Mouse (Mus musculus): ENCODE measurements at regions not wholly inside any gene's neighbourhood (a gene's known extent, or its start where the extent isn't known, plus 50 kb on each side); places are given as distances from the start of the nearest gene placed in this dataset.
A peak's percentile ranks its signal among the peaks of the same experiment; 100 is the strongest.

DNA sequence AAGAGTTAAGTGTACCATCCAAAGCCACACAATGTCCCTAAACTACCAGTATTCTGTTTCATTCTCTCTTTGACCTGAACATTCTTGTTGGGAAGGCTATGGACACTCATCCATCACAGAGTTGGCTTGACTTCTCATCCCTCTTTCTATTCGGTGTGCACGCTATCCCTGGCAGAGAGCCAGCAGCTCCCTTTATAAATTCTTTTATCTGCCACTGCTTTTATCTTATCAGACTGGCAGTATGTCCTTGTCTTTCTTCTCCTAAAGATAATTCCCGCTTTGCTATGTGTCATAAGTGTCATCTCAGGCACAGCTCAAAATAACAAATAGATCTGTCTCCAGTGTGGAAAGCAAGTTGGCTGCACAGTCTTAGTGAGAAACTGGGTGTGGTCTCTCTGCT lies 106.6 kb upstream of the Lipc start:
- no peak for DNase-seq (ENCODE audit: low read depth, low spot score)

DNA sequence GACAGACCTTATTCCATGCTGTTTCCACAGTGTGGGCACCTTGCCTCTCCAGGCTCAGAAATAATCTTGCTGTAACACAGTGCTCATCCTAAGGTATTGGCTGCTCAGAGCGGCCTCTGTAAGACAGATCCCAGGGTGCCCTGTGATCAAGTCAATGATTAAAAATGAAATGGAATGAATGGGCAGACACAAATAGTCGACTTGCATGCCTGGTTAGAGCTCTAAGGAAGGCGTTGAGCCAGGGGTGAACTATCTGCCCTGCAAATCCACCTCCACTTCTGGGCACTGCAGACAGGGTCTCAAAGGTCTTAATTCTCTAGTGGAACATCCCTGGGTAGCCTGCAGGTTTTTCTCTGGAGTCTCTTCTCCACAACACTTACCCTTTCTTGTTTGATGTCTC lies 104.8 kb upstream of the Lipc start:
- DNase-seq (ENCODE audit: low read depth, low spot score): no peak

DNA sequence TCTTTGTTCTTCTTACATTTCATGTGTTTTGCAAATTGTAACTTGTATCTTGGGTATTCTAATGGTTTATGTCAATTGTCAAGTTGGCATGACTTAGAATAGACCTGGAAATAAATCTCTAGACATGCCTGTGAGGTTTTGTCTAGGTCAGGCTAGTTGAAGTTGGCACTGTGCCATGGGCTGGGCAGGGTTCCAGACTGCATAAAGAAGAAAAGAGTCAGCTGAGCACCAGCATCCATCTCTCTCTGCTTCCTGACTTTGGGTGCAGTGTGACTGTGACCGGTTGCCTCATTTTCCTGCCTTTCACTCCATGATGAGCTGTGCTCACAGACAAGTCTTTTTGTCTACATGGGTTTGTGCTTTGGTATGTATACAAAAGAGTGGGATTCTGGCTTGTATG lies 91.9 kb upstream of the Lipc start:
- no peak for DNase-seq (ENCODE audit: low read depth, low spot score)

DNA sequence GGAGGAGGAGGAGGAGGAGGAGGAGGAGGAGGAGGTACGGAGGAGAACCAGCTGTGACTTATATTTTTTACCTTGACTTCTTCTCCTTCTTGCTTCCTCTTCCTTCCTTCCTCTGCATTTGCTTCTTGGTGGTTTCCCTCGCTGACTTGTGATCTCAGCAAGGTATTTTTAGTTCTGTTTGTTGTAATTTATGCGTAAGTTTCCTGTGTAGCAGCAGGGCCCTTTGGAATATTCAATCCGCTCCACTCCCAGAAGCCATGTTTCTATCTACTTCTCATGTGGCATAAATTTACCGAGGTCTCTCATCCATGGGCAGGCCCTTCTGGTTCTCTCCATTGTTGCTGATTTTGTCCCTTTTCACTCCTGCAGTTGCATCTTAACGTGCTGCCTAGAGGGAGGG lies 83.3 kb upstream of the Lipc start:
- no peak for DNase-seq (ENCODE audit: low read depth, low spot score)

DNA sequence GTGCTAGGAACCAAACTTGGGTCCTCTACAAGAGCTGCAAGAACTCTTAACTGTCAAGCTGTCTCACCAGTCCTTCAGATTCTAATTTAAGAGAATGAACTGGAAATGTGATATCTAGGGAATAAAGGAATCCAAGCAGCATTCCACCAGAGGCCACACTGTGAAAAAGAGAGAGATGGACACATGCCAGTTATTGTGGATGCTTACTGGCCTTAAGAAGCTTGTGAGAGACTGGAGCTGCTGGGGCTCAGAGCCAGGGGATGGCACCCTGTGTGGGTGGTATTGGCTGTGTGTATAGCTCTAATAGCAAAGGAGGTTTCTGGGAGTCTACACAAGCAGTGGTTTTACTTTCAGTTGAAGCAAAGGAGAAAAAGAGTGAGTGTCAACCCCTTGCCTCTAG lies 80.1 kb upstream of the Lipc start:
- no peak for DNase-seq (ENCODE audit: low read depth, low spot score)

DNA sequence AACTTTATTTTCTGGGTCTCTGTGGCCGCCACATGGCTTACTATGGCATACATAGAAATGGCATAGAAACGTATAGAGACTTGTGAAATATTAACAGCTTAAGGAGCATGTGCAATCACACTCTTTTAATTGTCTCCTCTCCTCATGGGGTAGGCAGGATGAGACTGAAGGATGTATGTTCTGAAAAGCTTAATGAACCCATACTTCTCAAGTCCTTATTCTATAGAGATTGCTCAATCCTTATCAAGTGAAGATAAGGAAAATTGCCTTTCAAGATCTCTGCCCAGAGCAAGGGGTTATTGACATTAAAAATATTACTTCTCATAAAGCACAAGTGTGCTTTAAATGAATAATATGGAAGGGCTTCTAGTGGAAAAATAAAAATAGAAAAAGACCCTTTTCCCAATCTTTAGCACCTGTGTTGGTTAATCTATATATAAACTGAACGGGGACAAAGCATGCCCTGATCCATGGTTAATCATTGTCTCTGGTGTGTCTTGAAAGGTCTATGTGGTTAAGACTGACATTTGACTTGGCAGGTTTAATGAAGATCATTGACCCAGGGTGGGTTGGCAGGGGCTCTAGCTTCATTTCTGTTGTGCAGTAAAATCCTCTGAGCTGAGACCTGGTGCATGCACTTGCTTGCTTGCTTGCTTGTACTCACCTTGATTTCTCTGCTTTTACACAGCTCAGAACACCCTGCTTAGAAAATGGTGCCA lies 78.3 kb upstream of the Lipc start:
- no peak for DNase-seq (ENCODE audit: low read depth, low spot score)

DNA sequence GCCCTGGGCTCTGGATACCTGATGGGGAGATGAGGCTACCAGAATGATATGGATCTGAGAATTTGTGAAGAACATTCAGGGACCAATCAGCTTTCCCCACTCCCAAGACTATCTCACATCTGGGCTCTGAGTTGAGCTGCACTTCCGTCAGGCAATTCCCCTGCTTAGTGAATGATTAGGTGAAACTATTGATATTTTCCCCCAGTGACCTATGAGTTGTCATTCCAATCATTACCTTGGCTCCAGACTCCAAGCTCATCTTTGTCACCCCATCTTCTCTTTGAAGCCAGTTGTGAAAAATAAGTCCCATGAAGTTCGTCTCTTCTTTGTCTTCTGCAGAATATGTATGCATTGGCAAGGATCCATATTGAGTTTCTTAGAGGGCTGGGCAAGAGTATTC lies 76.1 kb upstream of the Lipc start:
- no peak for DNase-seq (ENCODE audit: low read depth, low spot score)

DNA sequence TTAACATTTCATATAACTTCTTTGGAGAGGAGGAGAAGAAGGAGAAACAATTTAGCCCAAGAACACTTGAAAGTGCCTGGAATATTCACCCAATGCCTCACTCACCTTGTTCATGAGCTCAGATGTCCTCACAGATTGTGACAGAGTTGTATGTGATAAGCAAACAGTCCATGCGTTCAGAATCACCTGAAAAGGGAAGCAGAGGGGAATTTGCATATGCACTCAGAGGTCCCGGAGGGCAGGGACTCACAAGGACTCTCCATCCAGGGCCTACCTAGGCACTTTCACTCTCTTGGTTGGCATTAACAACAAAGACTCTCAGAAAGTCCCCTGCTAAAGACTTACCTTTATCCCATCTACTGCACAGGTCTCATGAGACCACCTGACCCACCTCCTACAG lies 75.6 kb upstream of the Lipc start:
- no peak for DNase-seq (ENCODE audit: low read depth, low spot score)

DNA sequence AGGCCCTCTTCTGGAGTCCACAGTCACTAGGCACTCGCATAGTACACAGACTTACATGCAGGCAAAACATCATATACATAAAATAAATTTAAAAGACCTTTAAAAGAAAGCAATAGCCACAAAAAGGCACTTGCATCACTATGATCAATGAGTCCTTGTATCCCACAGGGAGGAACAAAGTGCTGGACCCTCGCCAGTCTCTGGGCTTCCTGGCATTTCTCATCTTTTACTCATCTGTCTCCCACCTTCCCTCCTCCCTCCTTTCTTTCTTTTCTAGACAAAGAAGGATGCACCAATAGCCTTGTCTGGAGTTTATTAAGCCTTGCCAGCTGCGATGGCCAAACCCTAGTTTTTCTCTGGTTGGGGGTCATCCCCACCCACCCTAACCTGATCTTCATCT lies 73.2 kb upstream of the Lipc start:
- DNase-seq (ENCODE audit: low read depth, low spot score): no peak

DNA sequence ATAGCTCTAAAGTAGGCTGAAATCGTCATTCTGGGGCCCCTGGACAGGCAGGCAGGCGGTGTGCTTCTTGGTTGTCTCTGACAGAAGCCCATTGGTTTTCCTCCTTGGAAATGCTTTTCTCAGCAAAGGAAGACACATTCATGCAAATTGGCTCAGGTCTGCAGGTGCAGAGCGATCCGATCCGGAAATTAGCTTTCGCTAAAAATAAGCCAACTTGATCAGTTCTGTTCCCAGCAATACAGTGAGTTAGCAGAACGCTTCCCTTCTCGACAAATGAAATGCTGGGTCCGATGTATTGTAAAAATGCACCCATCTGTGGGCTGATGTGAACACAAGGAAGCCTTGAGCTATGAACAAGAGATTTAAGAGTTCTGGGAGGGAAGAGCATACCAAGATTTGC lies 66.2 kb upstream of the Lipc start:
- no peak for DNase-seq (ENCODE audit: low read depth, low spot score)

DNA sequence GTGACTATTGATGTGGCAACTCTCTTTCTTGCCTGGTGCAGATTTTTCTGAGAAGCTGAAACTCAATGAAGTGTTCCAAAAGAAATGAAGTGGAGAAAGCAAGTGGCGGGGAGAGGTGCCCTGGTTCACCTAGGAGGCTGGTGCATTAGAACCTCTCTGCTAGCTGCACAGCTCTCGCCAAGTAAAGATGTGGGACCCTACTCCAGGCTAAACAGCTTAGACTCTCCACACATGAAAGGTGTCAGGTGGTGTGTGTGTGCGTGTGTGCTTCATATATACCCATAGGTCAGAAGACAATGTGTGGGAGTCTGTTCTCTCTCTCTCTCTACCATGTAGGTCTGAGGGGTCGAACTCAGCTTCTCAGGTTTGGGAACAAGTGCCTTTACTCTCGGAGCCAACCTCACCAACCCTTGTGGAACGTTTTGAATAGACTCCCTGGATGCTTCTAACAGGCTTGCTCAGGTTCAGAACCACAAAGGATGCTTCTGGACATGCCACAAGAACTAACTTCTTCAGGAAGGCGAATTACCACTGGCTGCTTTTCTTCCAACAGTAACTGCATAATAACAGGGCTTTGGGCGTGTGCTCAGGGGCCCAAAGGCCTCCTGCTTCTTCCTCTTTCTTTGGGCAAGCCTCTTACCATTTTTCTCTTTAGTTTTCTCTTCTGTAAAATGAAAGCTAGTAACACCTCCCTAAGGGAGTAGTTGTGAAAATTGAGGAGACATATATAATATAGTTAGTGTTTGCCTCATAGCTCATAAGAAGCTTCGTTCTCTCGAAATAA lies 65.6 kb upstream of the Lipc start:
- DNase-seq (ENCODE audit: low read depth, low spot score): no peak

DNA sequence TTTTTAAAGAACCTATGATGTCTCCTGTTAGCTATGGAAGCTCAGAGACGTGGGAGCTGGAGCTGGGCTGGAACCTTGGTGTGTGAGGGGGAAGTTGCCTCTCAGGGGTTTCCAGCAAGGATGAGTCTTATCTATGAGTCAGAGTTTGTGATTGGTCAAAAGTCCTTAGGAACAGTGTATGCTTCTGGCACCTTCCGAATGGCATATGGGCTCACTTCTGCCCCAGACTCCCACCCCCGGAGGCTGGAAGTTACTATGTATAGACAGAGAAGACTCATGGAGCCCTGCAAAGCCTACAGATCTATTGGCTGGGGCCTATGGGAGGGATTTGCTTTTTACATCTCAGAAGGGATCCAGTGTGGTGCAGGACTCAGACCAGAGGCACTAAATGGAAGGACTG lies 63.9 kb upstream of the Lipc start:
- no peak for DNase-seq (ENCODE audit: low read depth, low spot score)

DNA sequence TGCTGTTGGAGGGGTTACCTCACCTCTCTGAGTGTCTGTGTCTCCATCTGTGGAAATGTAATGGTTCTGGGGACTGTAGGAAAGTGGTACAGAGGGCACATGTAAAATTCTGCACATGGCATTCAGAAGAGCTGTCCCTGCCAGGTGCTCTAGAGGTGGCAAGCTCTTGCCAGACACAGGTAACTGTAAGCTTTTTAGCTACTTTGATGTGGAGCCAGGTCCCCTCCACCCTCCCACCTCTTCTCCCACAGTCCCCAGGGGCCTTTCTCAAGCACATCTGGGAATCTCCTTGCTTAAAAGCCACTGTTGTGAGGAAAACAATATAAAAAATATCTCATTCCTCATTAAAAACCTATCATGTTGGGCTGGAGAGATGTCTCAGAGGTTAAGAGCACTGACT lies 63.4 kb upstream of the Lipc start:
- DNase-seq (ENCODE audit: low read depth, low spot score): no peak

DNA sequence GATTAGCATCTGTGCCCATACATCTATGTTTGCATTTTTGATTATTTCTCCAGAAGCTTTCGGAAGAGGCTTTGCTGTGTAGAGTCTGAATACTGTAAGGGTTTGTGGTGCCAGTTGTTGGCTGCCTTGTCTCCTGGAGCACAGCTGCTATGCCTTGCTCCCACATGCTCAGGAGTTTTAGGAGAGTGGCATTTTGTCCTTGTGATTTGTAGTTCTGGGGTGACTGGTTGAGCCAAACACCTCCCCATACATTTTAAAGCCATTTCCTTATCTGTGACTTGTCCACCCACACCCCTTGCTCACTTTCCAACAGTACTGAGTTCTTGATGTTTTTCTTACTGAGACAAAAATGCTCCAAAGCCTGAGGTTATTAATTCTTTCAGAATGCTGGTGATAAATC lies 60.4 kb upstream of the Lipc start:
- DNase-seq (ENCODE audit: low read depth, low spot score): no peak

DNA sequence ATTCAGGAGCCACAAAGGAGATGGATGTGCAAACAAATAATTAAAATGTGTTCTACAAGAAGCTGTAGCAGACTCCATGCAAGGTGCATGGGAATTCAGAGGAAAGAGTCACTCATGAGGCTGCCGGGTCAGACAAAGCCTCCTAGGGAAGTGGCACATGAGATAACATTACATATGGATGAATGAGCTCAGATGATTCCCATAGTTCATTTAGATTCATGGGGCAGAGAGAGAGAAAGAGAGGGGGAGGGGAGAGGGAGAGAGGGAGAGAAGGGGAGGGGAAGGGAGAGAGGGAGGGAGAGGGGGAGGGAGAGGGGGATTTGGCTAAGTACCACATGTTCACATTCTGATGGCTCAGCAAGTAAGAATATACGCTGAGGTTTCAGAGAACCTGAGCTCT lies 52.6 kb upstream of the Lipc start:
- peak; percentile 6 for DNase-seq (ENCODE audit: low read depth, low spot score)
